Mouse (Mus musculus) embryonic facial prominence, embryonic 12.5 days (tissue): Measurements from ENCODE around the gene Plekhg3. TPM values are rescaled to one million over a fixed set of nuclear protein-coding genes. Genes with fewer than 3 reads are reported as not detected.

Experiments used
- ATAC-seq: fragments of 200-750 bp; cut with Nextera tagmentation; 2 replicates; pipeline ENCODE4 v1.8.0; 2017; ENCODE audit not compliant: insufficient number of reproducible peaks, insufficient read depth, low FRiP score, low TSS enrichment
- H3K27ac ChIP-seq: fragments of 300-500 bp; sonication (generic); 2 replicates; pipeline ENCODE4 v1.5.1; 2016; ENCODE audit warnings: mild to moderate bottlenecking
- H3K27me3 ChIP-seq: fragments of 300-500 bp; sonication (generic); 2 replicates; pipeline ENCODE4 v1.6.1; 2016; ENCODE audit warnings: mild to moderate bottlenecking, moderate library complexity
- H3K36me3 ChIP-seq: fragments of 300-500 bp; sonication (generic); 2 replicates; pipeline ENCODE4 v1.6.1; 2016; ENCODE audit warnings: mild to moderate bottlenecking
- H3K4me1 ChIP-seq: fragments of 300-500 bp; sonication (generic); 2 replicates; pipeline ENCODE4 v1.6.1; 2016
- H3K4me2 ChIP-seq: fragments of 300-500 bp; sonication (generic); replicated peaks from 2 replicates; pipeline ENCODE4 v1.6.1; 2016; ENCODE audit warnings: mild to moderate bottlenecking, moderate library complexity
- H3K4me3 ChIP-seq: fragments of 300-500 bp; sonication (generic); 2 replicates; pipeline ENCODE4 v1.5.1; 2016; ENCODE audit warnings: mild to moderate bottlenecking
- H3K9ac ChIP-seq: fragments of 300-500 bp; sonication (generic); 2 replicates; pipeline ENCODE4 v1.6.1; 2016; ENCODE audit warnings: mild to moderate bottlenecking, moderate library complexity
- H3K9me3 ChIP-seq: fragments of 300-500 bp; sonication (generic); 2 replicates; pipeline ENCODE4 v1.6.1; 2016; ENCODE audit warnings: mild to moderate bottlenecking, moderate library complexity
- WGBS: fragments of 180-500 bp; shearing (Covaris S2); methylation state at CpG from one replicate; pipeline ENCODE4 v1.1.7; 2016; 5-methylcytosine and 5-hydroxymethylcytosine counted together
- polyA plus RNA-seq: library from polyadenylated mRNA; unstranded; fragments of >200 nt; fragmentation: Nextera tagmentation; extraction: Ambion mirVana; gene quantifications from 2 replicates; pipeline ENCODE4 v1.2.1, GENCODE M21; 2016

Plekhg3 gene
- polyA plus RNA-seq, 1 experiment from 2014 or later, result 4.5 TPM

DNA sequence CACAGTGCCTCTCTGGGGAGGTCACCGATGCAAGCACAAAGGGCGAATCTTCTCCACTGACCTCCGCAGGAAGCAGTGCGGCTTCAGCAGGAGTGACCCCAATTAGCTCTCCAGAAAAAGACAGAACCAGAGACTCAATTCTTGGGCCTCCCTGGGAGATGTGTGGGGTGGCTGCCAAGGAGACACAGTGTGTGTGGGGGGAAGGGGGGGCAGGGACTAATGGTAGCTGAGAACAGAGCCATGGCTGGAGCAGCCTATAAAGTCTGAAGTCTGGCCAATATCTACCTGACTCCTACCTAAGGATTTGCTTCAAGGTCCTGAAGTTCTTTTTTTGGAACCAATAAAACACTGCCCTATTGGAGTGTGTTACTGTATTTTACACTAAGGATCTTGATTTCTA, 73.9 kb downstream of the Plekhg3 start:
- ATAC-seq, result no peak
- H3K9ac ChIP-seq, result no peak overlapping the region
- WGBS, result 40% methylated on average over 4 of the region's 4 CpGs

DNA sequence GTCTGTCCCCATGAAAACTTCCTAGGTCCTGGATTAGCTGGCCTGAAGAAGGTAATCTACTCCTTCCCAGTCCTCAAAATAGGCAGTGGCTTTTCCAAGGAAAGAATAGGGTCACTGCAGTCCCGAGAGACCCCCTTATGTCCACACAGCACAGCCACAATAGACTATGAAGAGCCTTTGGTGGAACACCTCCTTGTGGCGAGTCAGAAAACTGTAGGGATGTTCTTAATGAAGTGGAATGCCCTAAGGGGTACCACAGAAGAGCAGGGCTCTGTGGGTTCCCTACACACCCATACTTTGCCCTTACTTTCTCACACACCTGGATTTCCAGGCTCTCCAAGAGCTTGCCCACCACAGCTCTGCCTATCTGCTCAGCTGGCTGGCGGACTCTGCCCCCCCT, 75.1 kb downstream of the Plekhg3 start:
- no peaks in the 10 kb centered on the region for H3K27me3 ChIP-seq
- no peaks in the 10 kb centered on the region for H3K9me3 ChIP-seq
- H3K4me3 ChIP-seq, result no peak overlapping the region
- H3K36me3 ChIP-seq, result no peaks in the 10 kb centered on the region
- no peak overlapping the region for H3K9ac ChIP-seq
- H3K4me1 ChIP-seq, result no peaks in the 10 kb centered on the region
- no peak overlapping the region for H3K27ac ChIP-seq
- 81% methylated on average over 3 of the region's 3 CpGs for WGBS
- H3K4me2 ChIP-seq, result no peak overlapping the region
- no peak for ATAC-seq

More for the DNA sequence above, 73.9 kb downstream of the Plekhg3 start:
- no peak overlapping the region for H3K27ac ChIP-seq
- H3K4me2 ChIP-seq, result no peak overlapping the region
- no peaks in the 10 kb centered on the region for H3K36me3 ChIP-seq
- no peaks in the 10 kb centered on the region for H3K9me3 ChIP-seq
- H3K4me1 ChIP-seq, result no peaks in the 10 kb centered on the region
- H3K27me3 ChIP-seq, result no peaks in the 10 kb centered on the region
- H3K4me3 ChIP-seq, result no peak overlapping the region

DNA sequence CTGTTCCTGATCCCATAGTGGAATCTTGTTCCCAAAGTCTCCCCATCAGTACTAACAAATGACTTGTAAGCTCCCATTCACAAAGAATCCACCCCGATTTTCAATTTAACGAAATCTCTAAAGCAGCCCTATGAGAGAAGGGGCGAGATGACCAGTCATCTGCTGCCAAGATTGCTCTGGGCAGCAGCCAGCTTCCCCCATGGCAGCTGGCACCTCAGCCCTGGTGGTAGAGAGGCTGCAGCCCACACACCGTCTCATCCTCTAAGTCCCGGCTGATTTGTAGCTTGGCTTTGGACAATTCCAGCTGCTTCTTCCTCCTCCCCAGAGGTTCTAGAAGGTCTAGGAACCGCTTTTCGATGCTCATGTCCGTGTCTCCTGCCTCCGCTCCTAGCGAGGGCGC, 77.5 kb downstream of the Plekhg3 start:
- Histone ChIP-seq H3K4me1 (no peaks in the 10 kb centered on the region), H3K36me3 (no peaks in the 10 kb centered on the region), H3K27ac (no peak overlapping the region), H3K9me3 (no peaks in the 10 kb centered on the region), H3K4me3 (no peak overlapping the region), H3K9ac (no peak overlapping the region), H3K27me3 (no peaks in the 10 kb centered on the region), H3K4me2 (no peak overlapping the region)
- WGBS, result 90% methylated on average over 11 of the region's 11 CpGs
- no peak for ATAC-seq

DNA sequence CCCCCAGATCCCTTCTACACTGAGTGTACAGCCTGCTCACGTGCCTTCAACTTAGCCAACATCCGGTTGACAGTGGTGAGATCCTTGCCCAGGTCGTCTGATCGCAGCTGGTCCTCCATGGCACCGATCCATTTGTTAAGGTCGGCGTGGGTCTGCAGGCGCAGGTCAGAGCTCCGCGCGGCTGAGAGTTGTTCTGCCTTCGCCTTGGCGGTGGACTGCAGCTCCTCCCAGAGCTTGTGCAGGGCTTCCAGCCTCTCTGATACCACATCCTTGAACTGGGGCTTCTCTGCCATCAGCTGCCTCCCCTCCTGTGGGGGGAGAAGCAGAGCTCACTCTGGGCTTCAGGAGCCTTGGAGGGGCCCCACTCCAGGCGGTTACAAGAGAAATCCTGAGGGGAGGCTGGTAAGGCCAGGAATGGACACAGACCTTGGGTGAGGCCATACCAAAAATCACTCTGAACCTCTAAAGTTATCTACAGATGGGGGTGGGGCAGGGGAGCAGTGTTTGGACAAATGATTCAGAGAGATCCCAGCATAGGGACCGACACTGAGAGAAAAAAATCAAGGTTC, 78.4 kb downstream of the Plekhg3 start:
- Histone ChIP-seq H3K9me3 (no peaks in the 10 kb centered on the region), H3K4me1 (no peaks in the 10 kb centered on the region), H3K4me3 (no peak overlapping the region), H3K9ac (no peak overlapping the region), H3K4me2 (no peak overlapping the region), H3K36me3 (no peaks in the 10 kb centered on the region), H3K27ac (no peak overlapping the region), H3K27me3 (no peaks in the 10 kb centered on the region)
- WGBS, result 80% methylated on average over 15 of the region's 15 CpGs
- no peak for ATAC-seq

DNA sequence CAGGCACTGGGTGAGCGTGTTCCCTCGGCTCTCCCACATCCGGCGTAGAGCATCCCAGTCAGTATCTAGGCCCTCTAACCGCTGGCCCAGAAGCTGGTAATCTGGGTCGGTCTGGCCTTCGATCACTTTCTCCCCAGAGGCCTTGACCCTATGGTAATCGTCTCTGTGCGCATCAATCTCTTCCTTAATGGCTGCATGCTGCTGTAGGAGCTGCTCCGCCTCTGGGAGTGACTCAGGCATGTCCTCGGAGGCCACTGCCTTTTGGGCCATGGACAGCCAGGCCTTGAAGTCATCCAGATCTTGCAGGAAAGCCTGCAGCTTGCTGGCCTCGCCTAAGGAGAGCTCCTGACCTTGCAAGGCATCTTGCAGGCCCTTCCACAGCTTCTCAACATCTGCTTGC, 81.9 kb downstream of the Plekhg3 start:
- no peak overlapping the region for H3K9ac ChIP-seq
- H3K4me1 ChIP-seq, result 0 out of 2 replicates have a peak, but pooled peaks cover 5% of the 10 kb centered on the region
- no peaks in the 10 kb centered on the region for H3K9me3 ChIP-seq
- no peak overlapping the region for H3K27ac ChIP-seq
- no peak for ATAC-seq
- no peaks in the 10 kb centered on the region for H3K36me3 ChIP-seq
- H3K4me3 ChIP-seq, result no peak overlapping the region
- H3K4me2 ChIP-seq, result no peak overlapping the region
- no peaks in the 10 kb centered on the region for H3K27me3 ChIP-seq
- WGBS, result 85% methylated on average over 12 of the region's 12 CpGs

DNA sequence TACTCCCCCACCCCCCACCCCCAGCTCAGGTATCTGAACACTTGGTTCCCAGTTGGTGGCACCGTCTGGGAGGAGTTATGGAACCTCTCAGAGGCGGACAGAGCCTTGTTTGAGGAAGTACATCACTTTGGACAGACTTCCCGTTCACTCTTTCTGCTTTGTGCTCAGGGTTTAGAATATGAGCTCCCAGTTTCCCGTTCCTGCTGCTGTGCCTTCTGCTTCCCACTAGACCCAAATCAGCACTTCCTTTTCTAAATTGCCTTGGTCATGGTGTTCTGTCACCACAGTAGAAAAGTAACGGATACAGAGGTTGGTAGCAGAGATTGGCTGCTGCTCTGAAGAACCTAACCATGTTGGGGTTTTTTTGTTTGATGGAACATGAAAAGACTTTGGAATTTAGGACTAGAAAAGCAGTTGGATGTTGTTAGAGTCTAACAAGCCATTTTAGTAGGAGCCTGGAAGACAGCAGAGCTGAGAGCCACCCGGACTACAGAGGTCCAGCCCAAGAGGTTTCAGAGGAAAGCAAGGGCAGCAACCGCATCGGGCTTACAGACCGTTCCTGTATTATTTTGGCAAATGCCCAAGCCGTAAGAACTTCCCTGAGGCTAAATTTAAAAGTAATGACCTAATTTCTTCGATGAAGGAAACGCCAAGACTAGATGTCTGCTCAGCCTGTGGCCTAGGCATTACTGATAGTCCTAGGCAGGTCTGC, 84.3 kb downstream of the Plekhg3 start:
- Histone ChIP-seq H3K36me3 (no peaks in the 10 kb centered on the region), H3K9me3 (no peaks in the 10 kb centered on the region), H3K4me2 (no peak overlapping the region), H3K27ac (no peak overlapping the region), H3K9ac (no peak overlapping the region), H3K27me3 (no peaks in the 10 kb centered on the region), H3K4me3 (no peak overlapping the region), H3K4me1 (0 out of 2 replicates have a peak, but pooled peaks cover 13% of the 10 kb centered on the region)
- ATAC-seq, result no peak
- WGBS, result 54% methylated on average over 12 of the region's 12 CpGs

DNA sequence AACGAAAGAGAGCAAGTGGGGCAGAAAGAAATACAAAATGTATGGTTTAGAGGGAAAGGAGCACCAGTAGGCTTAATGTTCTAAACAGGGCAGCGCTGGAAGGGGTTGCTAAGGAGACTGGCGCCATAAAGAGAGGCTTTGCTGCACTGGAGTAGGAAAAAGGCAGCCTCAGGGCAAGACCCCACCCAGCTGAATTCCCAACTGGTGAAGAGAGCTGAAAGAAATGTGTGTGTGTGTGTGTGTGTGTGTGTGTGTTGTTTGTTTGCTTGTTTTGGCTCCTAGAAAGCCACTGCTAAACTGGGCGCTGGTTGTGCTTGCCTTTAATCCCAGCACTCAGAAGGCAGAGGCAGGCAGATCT, 84.9 kb downstream of the Plekhg3 start:
- H3K4me3 ChIP-seq, result no peak overlapping the region

DNA sequence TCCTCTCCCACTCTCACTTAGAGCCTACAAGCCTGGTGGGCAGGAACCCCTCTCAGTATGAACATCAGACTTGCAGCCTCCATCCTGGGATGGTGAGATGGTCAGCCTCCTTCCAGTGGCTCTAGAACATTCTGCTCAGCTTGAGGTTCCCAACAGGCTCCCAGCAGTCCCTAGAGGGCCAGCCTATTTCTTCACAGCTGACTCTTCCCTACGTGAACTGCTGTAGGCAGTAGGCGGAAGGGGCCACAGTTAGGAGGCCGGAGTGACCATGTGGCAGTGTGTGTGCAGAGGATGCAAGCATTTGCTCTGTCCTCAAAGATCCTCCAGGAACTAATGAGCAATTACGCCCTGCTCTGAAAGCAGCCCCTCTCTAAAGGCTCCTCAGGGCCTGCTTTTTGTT, 87.5 kb downstream of the Plekhg3 start:
- Histone ChIP-seq H3K9me3 (no peaks in the 10 kb centered on the region), H3K36me3 (no peaks in the 10 kb centered on the region), H3K27ac (no peak overlapping the region), H3K4me2 (no peak overlapping the region), H3K4me3 (no peak overlapping the region), H3K9ac (no peak overlapping the region), H3K27me3 (no peaks in the 10 kb centered on the region), H3K4me1 (0 out of 2 replicates have a peak, but pooled peaks cover 13% of the 10 kb centered on the region)
- WGBS, result 75% methylated on average over 4 of the region's 4 CpGs
- no peak for ATAC-seq

More for the DNA sequence above, 84.9 kb downstream of the Plekhg3 start:
- H3K27me3 ChIP-seq, result no peaks in the 10 kb centered on the region
- 0 out of 2 replicates have a peak, but pooled peaks cover 13% of the 10 kb centered on the region for H3K4me1 ChIP-seq
- no peaks in the 10 kb centered on the region for H3K36me3 ChIP-seq
- H3K9me3 ChIP-seq, result no peaks in the 10 kb centered on the region
- H3K27ac ChIP-seq, result no peak overlapping the region
- 79% methylated on average over 4 of the region's 4 CpGs for WGBS
- no peak for ATAC-seq
- no peak overlapping the region for H3K9ac ChIP-seq
- no peak overlapping the region for H3K4me2 ChIP-seq

DNA sequence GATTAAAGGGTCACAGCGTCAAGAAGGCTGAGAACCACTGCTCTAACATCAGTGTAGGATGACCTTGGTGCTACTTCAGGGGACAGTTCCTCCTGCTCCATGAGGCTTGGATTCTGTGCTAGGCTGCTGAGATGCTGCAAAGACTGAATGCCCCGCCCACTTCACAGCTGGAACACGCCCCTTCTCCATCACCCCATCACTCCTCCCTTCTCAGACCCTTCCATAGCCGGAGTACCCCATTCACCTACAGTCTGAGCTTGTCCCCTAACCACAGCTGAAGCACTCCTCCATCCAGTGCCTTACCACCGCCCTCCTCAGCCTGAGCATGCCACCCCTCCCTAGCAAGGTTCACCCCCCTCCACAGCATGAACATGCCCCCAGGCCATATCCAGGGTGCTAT, 89.2 kb downstream of the Plekhg3 start:
- Histone ChIP-seq H3K4me2 (no peak overlapping the region), H3K27ac (no peak overlapping the region), H3K9ac (no peak overlapping the region), H3K4me1 (0 out of 2 replicates have a peak, but pooled peaks cover 8% of the 10 kb centered on the region), H3K27me3 (no peaks in the 10 kb centered on the region), H3K9me3 (no peaks in the 10 kb centered on the region), H3K36me3 (no peaks in the 10 kb centered on the region), H3K4me3 (no peak overlapping the region)
- WGBS, result 55% methylated on average over 5 of the region's 5 CpGs
- no peak for ATAC-seq

DNA sequence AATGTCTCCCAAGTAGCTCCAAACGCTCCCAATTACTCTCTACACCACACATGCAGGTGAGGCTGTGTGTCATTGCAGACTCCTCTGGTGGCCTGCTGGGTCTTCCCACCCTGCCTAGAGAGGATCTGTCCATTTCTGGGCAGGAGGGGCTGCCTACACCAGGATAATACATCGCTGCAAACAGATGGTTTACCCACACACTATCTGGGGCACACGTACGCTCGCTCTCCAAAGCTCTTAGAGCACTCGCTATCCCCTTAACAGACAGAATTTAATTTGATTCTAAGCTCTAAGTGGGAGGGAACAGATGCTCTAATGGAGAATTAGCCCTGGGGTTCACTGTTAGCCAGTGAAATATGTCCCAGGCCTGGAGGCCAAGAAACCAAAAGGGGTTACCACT, 92.7 kb downstream of the Plekhg3 start:
- no peak for ATAC-seq
- WGBS, result 75% methylated on average over 6 of the region's 6 CpGs

More for the DNA sequence above, 92.7 kb downstream of the Plekhg3 start:
- H3K9me3 ChIP-seq, result no peaks in the 10 kb centered on the region
- no peaks in the 10 kb centered on the region for H3K27me3 ChIP-seq
- no peak overlapping the region for H3K4me3 ChIP-seq
- H3K4me1 ChIP-seq, result 0 out of 2 replicates have a peak, but pooled peaks cover 1% of the 10 kb centered on the region
- no peak overlapping the region for H3K4me2 ChIP-seq
- no peak overlapping the region for H3K9ac ChIP-seq
- no peaks in the 10 kb centered on the region for H3K36me3 ChIP-seq
- no peak overlapping the region for H3K27ac ChIP-seq
